Mouse (Mus musculus) stomach, postnatal 0 days (tissue): ENCODE measurements around the gene Tenm3.

ENCODE experiments used
- CTCF ChIP-seq: IDR thresholded peaks from 2 replicates; pipeline ENCODE4 v1.5.1; 2016; ENCODE audit warnings: antibody characterized with exemption, low read depth, mild to moderate bottlenecking, moderate library complexity
- EP300 ChIP-seq: optimal IDR thresholded peaks from 2 replicates; pipeline ENCODE3; 2016; ENCODE audit warnings: antibody characterized with exemption

GRCm38 (mm10) chr8:48793729-48794128, 50.0 kb downstream of the Tenm3 start:
- no peak for TF ChIP-seq CTCF
- no peak for TF ChIP-seq EP300
